Mouse (Mus musculus): ENCODE measurements around the gene Mapk1ip1l.

- TF ChIP-seq POLR2A (IDR thresholded peaks at IDR 0.05; ENCODE audit: borderline replicate concordance, insufficient read depth, low read length) = no peak
- no peak for TF ChIP-seq CTCF (IDR thresholded peaks at IDR 0.05; ENCODE audit: borderline replicate concordance, insufficient read depth, low read depth, low read length)
Measured at GRCm38 (mm10) chr14:47340231-47340925, 42.3 kb downstream of the Mapk1ip1l start.
